Mouse (Mus musculus): ENCODE results near the gene Meis2.

The Meis2 gene

GRCm38 (mm10) chr2:115857123-115858080 lies 208.2 kb downstream of the Meis2 start:
- peak; percentile 33 for DNase-seq (ENCODE audit: low read depth, low spot score)

GRCm38 (mm10) chr2:115856401-115857073 lies 209.1 kb downstream of the Meis2 start:
- DNase-seq (ENCODE audit: low read depth, low spot score) = no peak

- DNase-seq (ENCODE audit: low read depth, low spot score) = peak; percentile 87
Observed at GRCm38 (mm10) chr2:115855511-115856400, 209.9 kb downstream of the Meis2 start.

GRCm38 (mm10) chr2:115854828-115855311 lies 210.8 kb downstream of the Meis2 start:
- peak; percentile 40 for DNase-seq (ENCODE audit: low read depth, low spot score)

GRCm38 (mm10) chr2:115854007-115854827 lies 211.4 kb downstream of the Meis2 start:
- DNase-seq (ENCODE audit: low read depth, low spot score) = no peak

- no peak for DNase-seq (ENCODE audit: low read depth, low spot score)
Observed at GRCm38 (mm10) chr2:115853221-115853620, 212.4 kb downstream of the Meis2 start.

GRCm38 (mm10) chr2:115852615-115853014 lies 213.0 kb downstream of the Meis2 start:
- peak; percentile 49 for DNase-seq (ENCODE audit: low read depth, low spot score)

- no peak for DNase-seq (ENCODE audit: low read depth, low spot score)
Observed at GRCm38 (mm10) chr2:115852109-115852508, 213.5 kb downstream of the Meis2 start.

- DNase-seq (ENCODE audit: low read depth, low spot score) = no peak
Observed at GRCm38 (mm10) chr2:115850961-115851360, 214.7 kb downstream of the Meis2 start.

- DNase-seq (ENCODE audit: low read depth, low spot score) = no peak
Observed at GRCm38 (mm10) chr2:115842821-115843220, 222.8 kb downstream of the Meis2 start.

- no peak for DNase-seq (ENCODE audit: low read depth, low spot score)
Observed at GRCm38 (mm10) chr2:115836034-115836433, 229.6 kb downstream of the Meis2 start.

GRCm38 (mm10) chr2:115822361-115822760 lies 243.3 kb downstream of the Meis2 start:
- no peak for DNase-seq (ENCODE audit: low read depth, low spot score)

- DNase-seq (ENCODE audit: low read depth, low spot score) = no peak
Observed at GRCm38 (mm10) chr2:115817959-115818358, 247.7 kb downstream of the Meis2 start.

GRCm38 (mm10) chr2:115813721-115814120 lies 251.9 kb downstream of the Meis2 start:
- DNase-seq (ENCODE audit: low read depth, low spot score) = no peak

GRCm38 (mm10) chr2:115813316-115813715 lies 252.3 kb downstream of the Meis2 start:
- no peak for DNase-seq (ENCODE audit: low read depth, low spot score)

Measured in ES-CJ7 (cell line).